Mouse (Mus musculus) heart, embryonic 12.5 days (tissue): ENCODE results near the gene Hist1h4k. TPM values are rescaled to one million over a fixed set of nuclear protein-coding genes. Genes with fewer than 3 reads are reported as not detected.
"Not testable (repeated sequence)": the region's sequence is repeated elsewhere in the genome, so short reads cannot be mapped to it uniquely, and the experiment has no call there.

ENCODE experiments used
- ATAC-seq: fragments of 200-750 bp; cut with Nextera tagmentation; 2 replicates; pipeline ENCODE4 v1.8.0; 2017; ENCODE audit warnings: moderate TSS enrichment, moderate library complexity; ENCODE audit not compliant: insufficient number of reproducible peaks, low FRiP score
- H3K27ac ChIP-seq: fragments of 300-500 bp; sonication (generic); 2 replicates; pipeline ENCODE4 v1.5.1; 2016; ENCODE audit warnings: mild to moderate bottlenecking, moderate library complexity; ENCODE audit not compliant: poor library complexity, severe bottlenecking
- H3K27me3 ChIP-seq: fragments of 300-500 bp; sonication (generic); replicated peaks from 2 replicates; pipeline ENCODE4 v1.6.1; 2016; ENCODE audit warnings: mild to moderate bottlenecking, moderate library complexity
- H3K36me3 ChIP-seq: fragments of 300-500 bp; sonication (generic); 2 replicates; pipeline ENCODE4 v1.6.1; 2016; ENCODE audit warnings: mild to moderate bottlenecking, moderate library complexity
- H3K4me1 ChIP-seq: fragments of 300-500 bp; sonication (generic); replicated peaks from 2 replicates; pipeline ENCODE4 v1.6.1; 2016; ENCODE audit warnings: mild to moderate bottlenecking
- H3K4me2 ChIP-seq: fragments of 300-500 bp; sonication (generic); 2 replicates; pipeline ENCODE4 v1.6.1; 2016; ENCODE audit warnings: mild to moderate bottlenecking, moderate library complexity
- H3K4me3 ChIP-seq: fragments of 300-500 bp; sonication (generic); 2 replicates; pipeline ENCODE4 v1.5.1; 2016; ENCODE audit warnings: mild to moderate bottlenecking
- H3K9ac ChIP-seq: fragments of 300-500 bp; sonication (generic); 2 replicates; pipeline ENCODE4 v1.6.1; 2016; ENCODE audit warnings: mild to moderate bottlenecking, moderate library complexity
- H3K9me3 ChIP-seq: fragments of 300-500 bp; sonication (generic); replicated peaks from 2 replicates; pipeline ENCODE4 v1.6.1; 2016; ENCODE audit warnings: mild to moderate bottlenecking, moderate library complexity
- WGBS: fragments of 180-500 bp; shearing (Covaris S2); methylation state at CpG from one replicate; pipeline ENCODE4 v1.1.7; 2016; 5-methylcytosine and 5-hydroxymethylcytosine counted together
- polyA plus RNA-seq: library from polyadenylated mRNA; unstranded; fragments of >200 nt; fragmentation: Nextera tagmentation; extraction: Ambion mirVana; gene quantifications from 2 replicates; pipeline ENCODE4 v1.2.1, GENCODE M21; 2016

Hist1h4k gene
- polyA plus RNA-seq, 1 experiment from 2014 or later = 0.80 TPM

GRCm38 (mm10) chr13:21753524-21754285 is 3.4 kb upstream of the Hist1h4k start, which contains the start of the genes Hist1h2ak and Hist1h2bn:
Hist1h2ak (minus strand) TSS chr13:21753827.
Hist1h2bn (plus strand) TSS chr13:21754123.
- H3K36me3 ChIP-seq, H3K27me3 ChIP-seq, H3K9me3 ChIP-seq: not testable (repeated sequence)
- peak within 1 kb of the TSS; percentile 58 for H3K4me3 ChIP-seq
- peak within 1 kb of the TSS; percentile 78 for H3K9ac ChIP-seq
- H3K4me2 ChIP-seq = peak within 1 kb of the TSS; percentile 86
- H3K27ac ChIP-seq = peak within 1 kb of the TSS; percentile 96
- peak; percentile 94 for ATAC-seq
- H3K4me1 ChIP-seq = peaks cover 13% of the 10 kb centered on the region
- WGBS = under 1% methylated on average over 50 of the region's 50 CpGs

- H3K4me1 ChIP-seq = peaks cover 13% of the 10 kb centered on the region
These were observed 2.8 kb upstream of the Hist1h4k start for GRCm38 (mm10) chr13:21753051-21753523.

GRCm38 (mm10) chr13:21752356-21752755 is 2.1 kb upstream of the Hist1h4k start:
- Histone ChIP-seq H3K36me3 (no peaks in the 10 kb centered on the region), H3K4me1 (peaks cover 16% of the 10 kb centered on the region), H3K4me2 (peak overlapping the region; percentile 48), H3K9ac (peak overlapping the region; percentile 51; the same call in 1 of the 2 replicates), H3K27me3 (no peaks in the 10 kb centered on the region), H3K9me3 (no peaks in the 10 kb centered on the region), H3K27ac (peak overlapping the region; percentile 66), H3K4me3 (0 out of 2 replicates have a peak overlapping the region, but pooled peaks have one; percentile 6)
- ATAC-seq = no peak
- WGBS = 23% methylated on average over 3 of the region's 3 CpGs

More at GRCm38 (mm10) chr13:21753051-21753523, 2.8 kb upstream of the Hist1h4k start:
- Histone ChIP-seq H3K4me2 (peak overlapping the region; percentile 86), H3K27me3 (no peaks in the 10 kb centered on the region), H3K4me3 (peak overlapping the region; percentile 49), H3K27ac (peak overlapping the region; percentile 96), H3K36me3 (no peaks in the 10 kb centered on the region), H3K9ac (peak overlapping the region; percentile 78), H3K9me3 (no peaks in the 10 kb centered on the region)
- no peak; the same call in 1 of the 2 replicates for ATAC-seq
- WGBS = 4% methylated on average over 10 of the region's 10 CpGs

- Histone ChIP-seq H3K27me3 (no peaks in the 10 kb centered on the region), H3K9me3 (no peaks in the 10 kb centered on the region), H3K4me1 (peaks cover 18% of the 10 kb centered on the region), H3K4me2 (peak overlapping the region; percentile 48), H3K9ac (no peak overlapping the region), H3K36me3 (no peaks in the 10 kb centered on the region), H3K27ac (peak overlapping the region; percentile 40; the same call in 1 of the 2 replicates), H3K4me3 (no peak overlapping the region)
- no peak for ATAC-seq
- WGBS = 28% methylated on average over 3 of the region's 3 CpGs
These were observed 1.5 kb upstream of the Hist1h4k start for GRCm38 (mm10) chr13:21751827-21752226.

- Histone ChIP-seq H3K9ac (no peak overlapping the region), H3K36me3 (no peaks in the 10 kb centered on the region), H3K9me3 (no peaks in the 10 kb centered on the region), H3K27ac (no peak overlapping the region), H3K27me3 (no peaks in the 10 kb centered on the region), H3K4me2 (no peak overlapping the region), H3K4me3 (no peak overlapping the region), H3K4me1 (peaks cover 18% of the 10 kb centered on the region)
- no peak for ATAC-seq
These were observed 1.1 kb upstream of the Hist1h4k start for GRCm38 (mm10) chr13:21751417-21751816.

GRCm38 (mm10) chr13:21749387-21750158 is 732 bp downstream of the Hist1h4k start:
- no peak for ATAC-seq
- H3K4me3 ChIP-seq = peak overlapping the region; percentile 50
- H3K36me3 ChIP-seq = no peaks in the 10 kb centered on the region
- H3K4me1 ChIP-seq = peaks cover 18% of the 10 kb centered on the region
- H3K9me3 ChIP-seq = no peaks in the 10 kb centered on the region
- H3K27ac ChIP-seq = peak overlapping the region; percentile 90
- WGBS = 9% methylated on average over 5 of the region's 5 CpGs
- H3K9ac ChIP-seq = peak overlapping the region; percentile 78
- peak overlapping the region; percentile 87 for H3K4me2 ChIP-seq
- H3K27me3 ChIP-seq = no peaks in the 10 kb centered on the region

- H3K9ac ChIP-seq = no peak overlapping the region
- no peaks in the 10 kb centered on the region for H3K27me3 ChIP-seq
- H3K4me1 ChIP-seq = peaks cover 14% of the 10 kb centered on the region
- no peak overlapping the region for H3K27ac ChIP-seq
- no peaks in the 10 kb centered on the region for H3K9me3 ChIP-seq
- no peak for ATAC-seq
- H3K4me3 ChIP-seq = no peak overlapping the region
- H3K36me3 ChIP-seq = no peaks in the 10 kb centered on the region
- WGBS = 73% methylated on average over 1 of the region's 1 CpGs
- no peak overlapping the region for H3K4me2 ChIP-seq
These were observed 5.3 kb downstream of the Hist1h4k start for GRCm38 (mm10) chr13:21745006-21745405.

GRCm38 (mm10) chr13:21734906-21735767 is 15.2 kb downstream of the Hist1h4k start, which contains the start of gene Hist1h4j:
Hist1h4j (plus strand) TSS chr13:21735064.
- peak within 1 kb of the TSS; percentile 77 for H3K4me2 ChIP-seq
- ATAC-seq = peak; percentile 87
- H3K9me3 ChIP-seq, H3K27me3 ChIP-seq, H3K4me1 ChIP-seq, H3K36me3 ChIP-seq: not testable (repeated sequence)
- peak within 1 kb of the TSS; percentile 59 for H3K4me3 ChIP-seq
- WGBS = under 1% methylated on average over 46 of the region's 56 CpGs
- peak within 1 kb of the TSS; percentile 77 for H3K9ac ChIP-seq
- peak within 1 kb of the TSS; percentile 94 for H3K27ac ChIP-seq

GRCm38 (mm10) chr13:21734010-21734905 is 16.0 kb downstream of the Hist1h4k start:
- Histone ChIP-seq H3K36me3 (no peaks in the 10 kb centered on the region), H3K4me2 (peak overlapping the region; percentile 77), H3K4me3 (peak overlapping the region; percentile 59), H3K9ac (peak overlapping the region; percentile 77), H3K27ac (peak overlapping the region; percentile 94), H3K4me1 (peaks cover 8% of the 10 kb centered on the region), H3K9me3 (no peaks in the 10 kb centered on the region), H3K27me3 (no peaks in the 10 kb centered on the region)
- ATAC-seq = peak; percentile 78
- under 1% methylated on average over 21 of the region's 21 CpGs for WGBS

GRCm38 (mm10) chr13:21733466-21733865 is 16.8 kb downstream of the Hist1h4k start:
- H3K27me3 ChIP-seq = no peaks in the 10 kb centered on the region
- no peak for ATAC-seq
- WGBS = 69% methylated on average over 5 of the region's 5 CpGs
- no peaks in the 10 kb centered on the region for H3K9me3 ChIP-seq
- 0 out of 2 replicates have a peak overlapping the region, but pooled peaks have one; percentile 64 for H3K9ac ChIP-seq
- no peak overlapping the region for H3K4me3 ChIP-seq
- no peak overlapping the region; the same call in 1 of the 2 replicates for H3K4me2 ChIP-seq
- peaks cover 8% of the 10 kb centered on the region for H3K4me1 ChIP-seq
- H3K36me3 ChIP-seq = no peaks in the 10 kb centered on the region
- H3K27ac ChIP-seq = peak overlapping the region; percentile 94
